8 mouse cellular contexts compared by ENCODE assay signal in the genomic region with DNA sequence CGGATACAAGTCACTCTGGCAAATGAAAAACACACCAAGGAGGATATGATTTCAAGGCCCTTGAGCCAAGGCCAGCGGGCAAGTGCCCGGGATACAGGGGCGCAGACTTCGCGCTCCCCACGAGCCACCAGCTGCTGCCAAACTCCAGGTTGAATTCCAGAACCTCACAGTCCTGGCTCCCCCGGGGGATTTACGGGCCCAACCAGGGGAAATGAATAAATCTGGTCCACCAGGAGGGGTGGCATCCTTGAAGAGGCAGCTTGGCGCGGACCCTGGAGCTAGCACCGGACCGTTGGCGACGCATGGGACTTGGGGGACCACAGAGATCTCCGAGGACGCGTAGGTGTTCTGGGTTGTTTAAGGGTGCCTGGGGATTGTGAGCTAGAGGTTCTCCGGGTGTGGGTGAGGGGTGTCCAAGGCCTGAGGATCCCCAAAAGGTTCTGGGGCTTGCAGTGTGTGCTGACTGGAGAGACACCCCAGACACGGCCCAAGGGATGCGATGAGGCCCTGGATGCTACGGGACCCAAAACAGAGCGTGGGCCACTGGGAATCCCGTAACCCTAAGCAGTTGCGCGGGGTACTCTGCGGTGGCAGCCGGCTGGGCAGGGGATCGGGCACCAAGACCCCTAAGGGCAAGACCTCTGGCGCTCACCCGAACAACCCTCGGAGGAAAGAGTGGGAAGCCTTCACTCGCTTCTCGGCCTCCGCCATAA. TPM values are rescaled to one million over a fixed set of nuclear protein-coding genes. Genes with fewer than 3 reads are reported as not detected.
DNase-seq lines count a peak whose midpoint lies in the region; ATAC-seq lines count a peak whose summit lies in the region.

No protein-coding gene starts in this region.

- 0 out of 2 replicates have a peak overlapping the region, but pooled peaks have one; percentile 39 for H3K27ac ChIP-seq in embryonic facial prominence, embryonic 13.5 days
- H3K27ac ChIP-seq in heart, embryonic 15.5 days = peak overlapping the region; percentile 48

- H3K4me2 ChIP-seq in embryonic facial prominence, embryonic 13.5 days = peak overlapping the region; percentile 93
- peak overlapping the region; percentile 93 for H3K4me2 ChIP-seq in heart, embryonic 15.5 days

- peak overlapping the region; percentile 75 for H3K4me3 ChIP-seq in embryonic facial prominence, embryonic 13.5 days
- H3K4me3 ChIP-seq in heart, embryonic 15.5 days = peak overlapping the region; percentile 81

- peak; percentile 33 for ATAC-seq in frontal cortex, adult (ENCODE audit: low TSS enrichment)
- ATAC-seq in embryonic facial prominence, embryonic 13.5 days (ENCODE audit: insufficient number of reproducible peaks, insufficient read depth, low FRiP score, low TSS enrichment, low read depth) = no peak; the same call in 1 of the 2 replicates
- ATAC-seq in heart, embryonic 15.5 days (replicated peaks; ENCODE audit: insufficient number of reproducible peaks, insufficient read depth, low FRiP score, low read depth) = peak; percentile 60

- H3K9me3 ChIP-seq in embryonic facial prominence, embryonic 13.5 days = no peaks in the 10 kb centered on the region
- no peaks in the 10 kb centered on the region for H3K9me3 ChIP-seq in heart, embryonic 15.5 days (replicated peaks)

- H3K27me3 ChIP-seq in embryonic facial prominence, embryonic 13.5 days = no peaks in the 10 kb centered on the region
- H3K27me3 ChIP-seq in heart, embryonic 15.5 days = no peaks in the 10 kb centered on the region

- WGBS in embryonic facial prominence, embryonic 13.5 days = under 1% methylated on average over 35 of the region's 35 CpGs
- 1% methylated on average over 35 of the region's 35 CpGs for WGBS in heart, embryonic 15.5 days

- no peaks in the 10 kb centered on the region for H3K36me3 ChIP-seq in embryonic facial prominence, embryonic 13.5 days
- no peaks in the 10 kb centered on the region for H3K36me3 ChIP-seq in heart, embryonic 15.5 days

- no peak for DNase-seq in frontal cortex, postnatal 10 days (ENCODE audit: low spot score in 2 of 2)
- peak; percentile 34 for DNase-seq in adrenal gland, adult 8-10 months
- peak; percentile 19 for DNase-seq in kidney, postnatal 10 days
- DNase-seq in lung, postnatal 36 days = peak; percentile 11
- peak; percentile 37 for DNase-seq in right cerebral cortex, postnatal 4 days

- peaks cover 12% of the 10 kb centered on the region for H3K4me1 ChIP-seq in embryonic facial prominence, embryonic 13.5 days
- peaks cover 9% of the 10 kb centered on the region for H3K4me1 ChIP-seq in heart, embryonic 15.5 days (replicated peaks)

- peak overlapping the region; percentile 82 for H3K9ac ChIP-seq in embryonic facial prominence, embryonic 13.5 days
- peak overlapping the region; percentile 82 for H3K9ac ChIP-seq in heart, embryonic 15.5 days

RNA-seq across cellular contexts. Expression of a gene that starts 0.5 kb away (rescaled TPM):
- 10 to 100 TPM in 2 of 4 experiments, 1 to 10 TPM in 2; 5.5 to 13.9 (median 8.1) TPM for total RNA-seq in adrenal gland, adult 8-10 months (2022)
- 4.2 and 5.4 TPM in 2 replicates for polyA plus RNA-seq in embryonic facial prominence, embryonic 13.5 days (2015; fragmentation: Nextera tagmentation; extraction: Ambion mirVana)
- 2.5 and 3.3 TPM in 2 replicates for polyA plus RNA-seq in heart, embryonic 15.5 days (2015; fragmentation: Nextera tagmentation; extraction: Ambion mirVana)

RNA-seq across cellular contexts. Expression of a gene that starts 18.4 kb away (rescaled TPM):
- total RNA-seq in adrenal gland, adult 8-10 months (2022) = 1 to 10 TPM in 1 of 4 experiments, under 1 TPM in 2, not detected in 1; 0.45 to 1.5 (median 0.97) TPM
- not detected in 2 replicates for polyA plus RNA-seq in embryonic facial prominence, embryonic 13.5 days (2015; fragmentation: Nextera tagmentation; extraction: Ambion mirVana)
- polyA plus RNA-seq in heart, embryonic 15.5 days (2015; fragmentation: Nextera tagmentation; extraction: Ambion mirVana) = not detected in 2 replicates

RNA-seq across cellular contexts. Expression of a gene that starts 39.5 kb away (rescaled TPM):
- not detected for total RNA-seq in adrenal gland, adult 8-10 months (2022)
- polyA plus RNA-seq in embryonic facial prominence, embryonic 13.5 days (2015; fragmentation: Nextera tagmentation; extraction: Ambion mirVana) = not detected in 2 replicates
- not detected in 2 replicates for polyA plus RNA-seq in heart, embryonic 15.5 days (2015; fragmentation: Nextera tagmentation; extraction: Ambion mirVana)

RNA-seq across cellular contexts. Expression of a gene that starts 50.0 kb away (rescaled TPM):
- total RNA-seq in adrenal gland, adult 8-10 months (2022) = not detected
- not detected in 2 replicates for polyA plus RNA-seq in embryonic facial prominence, embryonic 13.5 days (2015; fragmentation: Nextera tagmentation; extraction: Ambion mirVana)
- polyA plus RNA-seq in heart, embryonic 15.5 days (2015; fragmentation: Nextera tagmentation; extraction: Ambion mirVana) = not detected in 2 replicates

RNA-seq across cellular contexts. Expression of a gene that starts 50.9 kb away (rescaled TPM):
- 10 to 100 TPM; 27.1 to 53.7 (median 40.1) TPM for total RNA-seq in adrenal gland, adult 8-10 months (2022)
- polyA plus RNA-seq in embryonic facial prominence, embryonic 13.5 days (2015; fragmentation: Nextera tagmentation; extraction: Ambion mirVana) = 21.2 and 21.6 TPM in 2 replicates
- polyA plus RNA-seq in heart, embryonic 15.5 days (2015; fragmentation: Nextera tagmentation; extraction: Ambion mirVana) = 14.3 and 15.1 TPM in 2 replicates

Comparison
In these comparisons a context has a peak if more than half of its experiments do, and no peak if none do; other contexts are left out.
1. DNase-seq: peak in adrenal gland, adult 8-10 months (single experiment), kidney, postnatal 10 days (single experiment), lung, postnatal 36 days (single experiment) and right cerebral cortex, postnatal 4 days (single experiment); none in frontal cortex, postnatal 10 days (0 of 2).